Mouse (Mus musculus): ENCODE measurements at regions not wholly inside any gene's neighbourhood (a gene's known extent, or its start where the extent isn't known, plus 50 kb on each side); places are given as distances from the start of the nearest gene placed in this dataset.

- ATAC-seq (ENCODE audit: poor library complexity, severe bottlenecking): no peak
Measured at GRCm38 (mm10) chr13:39950203-39950602, 411.0 kb downstream of the Ofcc1 start.

DNA sequence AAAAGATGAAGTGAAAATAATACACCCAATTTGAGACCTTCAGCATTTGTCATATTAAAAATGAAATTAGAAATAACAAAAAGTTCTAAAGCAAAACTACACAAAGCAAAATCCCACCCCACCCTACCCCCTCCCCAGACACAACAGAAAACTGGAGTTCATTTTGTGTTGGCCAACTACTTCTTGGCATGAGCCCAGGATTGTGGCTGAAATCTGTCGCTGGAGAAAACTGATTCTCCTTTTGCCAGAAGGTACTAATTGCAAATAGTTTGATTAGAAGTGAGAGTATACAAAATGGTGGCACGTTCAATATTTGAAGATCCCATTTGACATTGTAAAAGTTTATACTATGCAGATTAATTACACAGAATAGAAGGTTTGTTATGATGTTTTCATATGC is 426.0 kb downstream of the Ofcc1 start:
- ATAC-seq (ENCODE audit: poor library complexity, severe bottlenecking): no peak

DNA sequence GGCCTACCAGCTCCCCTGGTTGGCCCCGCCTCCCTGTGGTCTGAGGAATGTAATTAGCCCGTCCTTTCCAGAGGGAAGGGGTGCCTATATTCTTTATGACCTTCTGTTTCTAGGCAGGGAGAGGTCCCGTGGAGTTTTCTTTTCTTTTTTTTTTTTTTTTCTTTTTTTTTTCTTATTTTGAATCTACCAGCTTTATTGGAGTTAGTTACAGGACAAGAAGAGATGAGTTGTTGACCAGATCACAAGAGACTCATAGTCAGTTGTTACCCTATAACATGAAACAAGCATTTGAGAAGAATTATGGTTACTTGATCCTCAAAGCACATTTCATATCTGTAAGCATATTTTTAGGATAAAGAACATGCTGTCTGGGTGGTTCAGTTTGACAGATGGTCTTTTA is 429.8 kb downstream of the Ofcc1 start:
- ATAC-seq (ENCODE audit: poor library complexity, severe bottlenecking): no peak

DNA sequence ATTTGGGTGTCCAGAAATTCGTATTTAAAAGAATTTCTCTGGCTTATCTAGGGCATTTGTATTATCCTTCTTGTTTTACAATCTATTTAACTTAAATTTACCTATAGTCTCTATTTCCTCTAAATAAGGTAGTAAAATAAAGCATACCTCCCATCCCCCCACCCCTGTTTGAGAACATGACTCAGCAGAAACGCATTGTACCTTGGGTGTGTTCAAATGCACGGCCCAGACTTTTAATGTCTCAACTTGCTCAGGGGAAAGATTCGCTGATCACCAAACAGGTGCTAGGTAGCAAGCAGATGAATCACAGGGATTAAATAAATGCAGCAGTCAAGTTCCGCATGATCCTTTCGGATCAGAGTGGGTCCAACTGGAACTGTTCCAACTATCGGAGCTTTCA is 432.7 kb downstream of the Ofcc1 start:
- ATAC-seq (ENCODE audit: poor library complexity, severe bottlenecking): no peak

- no peak for ATAC-seq (ENCODE audit: poor library complexity, severe bottlenecking)
Measured at GRCm38 (mm10) chr13:39924366-39924765, 436.9 kb downstream of the Ofcc1 start.

DNA sequence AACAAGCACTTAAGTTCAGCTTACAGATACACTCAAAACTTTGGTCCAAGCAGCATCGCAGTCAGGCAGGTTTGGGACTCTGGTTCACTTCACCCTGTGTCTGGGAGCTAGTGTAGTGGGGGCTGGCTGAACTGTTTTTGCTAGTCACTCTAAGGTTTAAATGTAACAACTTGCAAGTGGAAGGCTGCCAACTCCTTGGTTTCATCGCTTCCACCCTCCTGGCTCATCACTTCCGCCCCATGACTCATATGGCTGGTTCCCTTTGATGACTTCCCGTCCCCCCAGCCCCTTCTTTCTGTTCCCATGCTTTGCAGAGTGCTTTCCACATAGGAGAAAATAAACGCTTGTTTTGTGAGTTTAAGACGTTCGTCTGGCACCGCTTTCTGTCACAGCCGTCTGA is 438.1 kb downstream of the Ofcc1 start:
- peak; percentile 97 for ATAC-seq (ENCODE audit: poor library complexity, severe bottlenecking)

- no peak for ATAC-seq (ENCODE audit: poor library complexity, severe bottlenecking)
Measured at GRCm38 (mm10) chr13:39907720-39908119, 453.5 kb downstream of the Ofcc1 start.

GRCm38 (mm10) chr13:39904264-39904663 is 457.0 kb downstream of the Ofcc1 start:
- no peak for ATAC-seq (ENCODE audit: poor library complexity, severe bottlenecking)

DNA sequence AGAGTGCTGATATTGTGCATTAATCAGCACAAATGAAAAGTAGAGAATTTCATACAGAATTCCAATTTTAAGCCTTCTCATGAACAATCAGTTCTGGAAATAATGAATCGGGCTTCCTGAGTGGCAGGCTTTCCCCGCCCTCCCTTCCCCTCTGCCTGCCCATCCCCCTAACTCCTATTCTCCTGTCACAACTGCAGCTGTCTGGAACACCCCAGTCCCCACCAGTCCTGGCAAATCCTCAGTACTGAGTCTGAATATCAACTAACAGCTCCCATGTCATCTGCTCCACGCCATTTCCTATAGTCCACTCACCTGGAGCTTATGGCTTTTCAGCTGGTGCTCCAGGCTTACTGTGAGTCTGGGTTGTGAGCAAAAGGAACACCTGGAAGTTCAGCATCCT is 457.9 kb downstream of the Ofcc1 start:
- ATAC-seq (ENCODE audit: poor library complexity, severe bottlenecking): no peak

DNA sequence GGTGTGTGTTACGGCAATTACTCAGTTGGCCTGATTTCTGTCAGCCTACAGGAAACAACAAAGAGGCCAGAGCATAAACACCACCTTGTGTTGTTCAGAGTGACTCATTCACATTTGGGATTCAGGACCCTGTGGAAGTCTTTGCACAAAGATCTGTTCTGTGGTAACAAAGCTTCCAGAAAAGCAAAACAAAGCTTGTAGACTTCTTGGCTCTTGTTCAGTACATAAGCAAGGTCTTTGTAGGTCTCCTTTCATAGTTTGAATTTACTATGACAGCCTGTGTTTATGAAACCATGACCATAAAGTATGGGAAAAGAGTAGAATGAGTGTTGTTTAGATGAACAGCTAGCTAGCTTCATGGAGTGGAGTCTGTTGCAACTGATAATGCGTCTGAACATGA is 461.9 kb downstream of the Ofcc1 start:
- no peak for ATAC-seq (ENCODE audit: poor library complexity, severe bottlenecking)

- no peak for ATAC-seq (ENCODE audit: poor library complexity, severe bottlenecking)
Measured at GRCm38 (mm10) chr13:39898412-39898979, 462.8 kb downstream of the Ofcc1 start.

- ATAC-seq (ENCODE audit: poor library complexity, severe bottlenecking): no peak
Measured at GRCm38 (mm10) chr13:39894159-39894558, 467.1 kb downstream of the Ofcc1 start.

- ATAC-seq (ENCODE audit: poor library complexity, severe bottlenecking): peak; percentile 91
Measured at GRCm38 (mm10) chr13:39881066-39881465, 480.2 kb downstream of the Ofcc1 start.

DNA sequence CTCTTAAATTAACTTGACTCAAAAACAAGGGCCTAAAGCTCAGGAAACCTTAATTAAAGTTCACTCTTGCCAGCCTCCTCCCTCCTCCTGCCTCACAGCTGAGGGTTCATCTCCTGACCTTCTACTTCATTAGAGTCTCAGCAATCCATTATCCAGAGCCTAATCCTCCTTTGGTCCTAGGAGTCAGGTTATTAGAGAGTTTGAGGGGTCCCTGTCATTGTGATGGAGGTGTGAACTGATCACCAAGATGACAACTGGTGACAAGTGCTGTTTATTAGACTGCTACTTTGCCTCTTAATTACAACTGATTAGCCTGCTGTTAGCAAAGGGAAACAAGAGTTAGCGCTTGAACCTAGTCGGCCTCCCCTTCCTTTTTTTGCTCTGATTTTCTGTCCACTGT is 481.1 kb downstream of the Ofcc1 start:
- ATAC-seq (ENCODE audit: poor library complexity, severe bottlenecking): no peak

DNA sequence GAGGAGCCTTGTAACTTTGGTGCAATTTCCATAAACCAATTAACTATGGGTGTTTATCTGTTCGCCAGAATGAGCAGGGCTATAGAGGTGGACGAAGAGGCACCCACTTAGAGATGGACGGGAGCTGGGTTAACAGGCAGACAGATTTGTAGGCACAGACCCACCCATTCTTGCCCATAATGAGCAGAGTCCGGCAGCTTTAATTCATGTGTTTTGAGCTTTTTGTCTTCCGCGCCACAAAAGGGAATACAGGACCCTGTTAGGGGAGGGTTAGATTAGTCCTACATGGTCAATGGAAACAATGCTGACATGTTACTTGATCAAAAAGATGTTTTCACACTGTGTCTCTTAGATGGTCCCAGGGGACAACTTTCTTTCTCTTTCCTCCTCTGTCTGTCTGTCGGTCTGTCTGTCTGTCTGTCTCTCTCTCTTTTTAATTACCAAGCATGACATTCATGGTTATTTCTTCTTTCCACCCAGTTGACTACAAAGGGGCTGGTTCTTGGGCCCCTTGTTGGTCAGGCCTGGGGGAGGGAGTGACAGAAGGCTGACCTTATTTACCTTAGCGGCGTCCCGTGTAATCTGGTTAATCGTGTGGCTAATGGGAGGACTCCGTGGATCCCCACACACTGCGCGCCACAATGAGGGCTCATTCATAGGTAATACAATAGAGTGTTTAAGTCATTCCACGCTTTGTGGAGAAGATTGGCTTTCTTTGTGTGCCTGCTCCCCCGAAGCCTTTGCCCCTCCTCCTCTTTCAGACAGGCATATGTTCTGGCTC is 483.7 kb downstream of the Ofcc1 start:
- no peak for ATAC-seq (ENCODE audit: poor library complexity, severe bottlenecking)

- ATAC-seq (ENCODE audit: poor library complexity, severe bottlenecking): no peak
Measured at GRCm38 (mm10) chr13:39852257-39852800, 508.9 kb downstream of the Ofcc1 start.

DNA sequence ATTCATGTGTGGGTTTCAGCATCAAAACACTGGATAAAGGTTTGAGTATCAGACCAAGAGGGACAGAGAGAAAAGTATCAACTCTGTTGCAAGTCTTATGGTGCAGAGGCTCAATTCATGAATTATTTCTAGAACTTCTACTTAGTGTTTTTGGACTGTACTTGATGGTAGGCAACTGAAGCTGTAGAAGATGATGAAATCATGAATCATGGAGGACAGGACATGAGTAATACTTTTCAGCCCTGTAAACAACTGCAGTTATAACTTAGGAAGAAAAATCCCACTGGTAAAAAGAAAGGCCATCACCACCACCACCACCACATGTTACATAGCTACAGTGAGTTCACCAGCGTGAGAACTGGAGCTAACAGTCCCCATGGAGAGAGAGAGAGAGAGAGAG is 511.9 kb downstream of the Ofcc1 start:
- no peak for ATAC-seq (ENCODE audit: poor library complexity, severe bottlenecking)

DNA sequence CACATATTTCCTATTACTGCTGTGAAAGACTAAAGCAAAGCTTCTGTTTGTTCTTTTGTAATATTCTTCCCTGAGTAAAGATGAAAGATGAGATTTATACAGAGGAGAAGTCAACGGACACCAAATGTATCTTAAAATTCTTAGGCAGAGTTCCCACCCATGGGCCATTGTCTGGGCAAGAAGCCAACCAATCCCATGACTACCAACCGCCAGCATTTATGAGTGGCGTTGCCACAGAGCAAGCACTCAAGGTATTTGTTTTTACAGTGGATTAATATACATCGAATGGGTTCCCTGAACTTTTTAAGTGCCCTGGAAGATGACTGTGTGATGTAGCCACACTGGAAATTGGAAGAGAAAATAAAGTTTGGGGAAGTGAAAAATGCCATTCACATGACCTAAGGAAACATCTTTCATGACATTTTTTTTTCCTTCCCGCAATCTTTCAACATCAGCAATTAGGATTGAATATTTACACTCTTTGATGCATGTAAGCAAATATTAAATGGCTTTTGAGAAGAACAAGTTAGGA is 525.1 kb downstream of the Ofcc1 start:
- ATAC-seq (ENCODE audit: poor library complexity, severe bottlenecking): peak; percentile 47; the same call in 1 of the 2 replicates

DNA sequence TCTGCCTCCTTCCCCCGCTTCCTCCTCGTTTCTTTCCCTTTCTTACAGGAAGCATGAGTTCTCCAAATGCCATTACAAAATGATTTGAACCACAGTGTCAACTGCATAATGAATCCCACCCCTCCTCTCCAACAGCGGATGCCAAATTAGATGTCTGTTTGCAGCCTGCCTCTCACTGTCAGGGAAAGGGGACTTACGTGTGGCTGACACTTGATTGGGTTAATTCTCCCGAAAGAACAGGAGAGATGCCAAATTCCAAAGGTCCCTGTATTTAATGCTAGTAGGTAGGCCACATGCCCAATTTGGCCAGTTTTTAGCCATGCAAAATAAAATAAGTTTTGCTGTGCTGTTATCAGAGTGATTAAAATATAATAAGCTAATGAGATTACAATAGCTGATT is 525.9 kb downstream of the Ofcc1 start:
- no peak for ATAC-seq (ENCODE audit: poor library complexity, severe bottlenecking)

DNA sequence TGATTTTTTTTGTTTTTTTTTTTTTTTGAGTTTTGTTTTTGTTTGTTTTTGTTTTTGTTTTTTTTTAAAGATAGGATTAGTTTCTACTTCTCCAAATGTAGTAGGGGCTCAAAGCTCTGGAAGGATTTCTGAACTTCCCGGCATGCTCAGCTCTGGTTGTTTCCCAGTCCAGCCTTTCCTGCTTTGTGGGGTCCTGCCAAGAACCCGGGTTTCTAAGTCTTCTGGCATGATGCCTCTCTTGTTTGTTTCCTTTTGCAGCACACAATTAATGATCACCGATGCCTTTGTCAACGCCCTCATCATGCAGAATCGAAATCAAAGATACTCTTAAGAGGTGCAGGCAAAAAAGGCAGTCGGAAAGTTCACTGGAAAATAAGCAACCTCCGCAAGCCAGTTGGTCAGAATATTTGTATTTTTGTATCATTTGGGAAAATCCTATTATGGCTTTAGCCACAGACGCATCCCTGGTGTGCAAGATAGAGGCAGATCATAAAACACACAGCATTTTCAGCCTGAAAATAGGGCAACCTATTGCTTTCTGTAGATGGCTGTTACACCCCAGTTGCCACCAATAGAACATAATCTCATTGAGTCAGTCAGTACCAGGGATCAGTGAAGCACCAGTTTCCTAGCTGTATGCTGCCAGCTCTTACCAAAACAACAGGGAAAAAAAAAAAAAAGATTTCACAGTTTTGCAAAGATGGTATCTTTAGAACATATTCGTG is 526.6 kb downstream of the Ofcc1 start:
- no peak for ATAC-seq (ENCODE audit: poor library complexity, severe bottlenecking)

GRCm38 (mm10) chr13:39823965-39824555 is 537.2 kb downstream of the Ofcc1 start:
- peak; percentile 21; the same call in 1 of the 2 replicates for ATAC-seq (ENCODE audit: poor library complexity, severe bottlenecking)

Measured in megakaryocyte, adult 5-6 weeks (primary cell).